Mouse (Mus musculus) kidney, adult 2 months (tissue): ENCODE measurements around the gene Mindy2.

Source experiments
- CTCF ChIP-seq: fragments of 200-500 bp; conservative IDR thresholded peaks from 2 replicates; pipeline ENCODE4 v1.5.1; 2011; ENCODE audit warnings: low read depth, mild to moderate bottlenecking, control low read depth, low read length, moderate library complexity, mixed read lengths; ENCODE audit not compliant: insufficient read depth, insufficient read length
- POLR2A ChIP-seq: fragments of 200-500 bp; IDR thresholded peaks from one replicate; pipeline ENCODE4 v1.6.1; 2011; ENCODE audit warnings: low read depth, low read length, control low read depth

DNA sequence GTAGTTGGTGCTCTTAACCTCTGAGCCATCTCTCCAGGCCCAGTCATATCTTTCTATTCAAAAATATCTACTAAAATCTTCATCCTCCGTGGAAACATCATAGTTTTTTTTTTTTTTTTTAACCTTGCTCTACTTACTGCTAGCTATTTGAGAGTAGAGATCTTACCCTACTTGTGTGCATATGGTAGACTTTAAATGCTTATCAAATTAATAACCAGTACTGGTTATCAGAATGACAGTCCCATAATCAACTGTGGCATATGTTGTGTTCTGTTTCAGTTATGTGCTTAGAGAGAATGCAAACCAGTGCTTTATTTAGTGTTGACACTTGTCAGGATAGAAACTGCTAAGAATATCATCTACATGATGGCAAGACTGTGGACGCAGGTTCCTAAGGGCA is 78.9 kb downstream of the Mindy2 start:
- TF ChIP-seq POLR2A (no peak), CTCF (no peak)
